Mouse (Mus musculus): ENCODE data around the gene Acsl6. TPM values are rescaled to one million over a fixed set of nuclear protein-coding genes. Genes with fewer than 3 reads are reported as not detected.

Gene Acsl6
- 0.85 and 0.93 TPM in 2 replicates for polyA plus RNA-seq (2012; rRNA removed)

DNA sequence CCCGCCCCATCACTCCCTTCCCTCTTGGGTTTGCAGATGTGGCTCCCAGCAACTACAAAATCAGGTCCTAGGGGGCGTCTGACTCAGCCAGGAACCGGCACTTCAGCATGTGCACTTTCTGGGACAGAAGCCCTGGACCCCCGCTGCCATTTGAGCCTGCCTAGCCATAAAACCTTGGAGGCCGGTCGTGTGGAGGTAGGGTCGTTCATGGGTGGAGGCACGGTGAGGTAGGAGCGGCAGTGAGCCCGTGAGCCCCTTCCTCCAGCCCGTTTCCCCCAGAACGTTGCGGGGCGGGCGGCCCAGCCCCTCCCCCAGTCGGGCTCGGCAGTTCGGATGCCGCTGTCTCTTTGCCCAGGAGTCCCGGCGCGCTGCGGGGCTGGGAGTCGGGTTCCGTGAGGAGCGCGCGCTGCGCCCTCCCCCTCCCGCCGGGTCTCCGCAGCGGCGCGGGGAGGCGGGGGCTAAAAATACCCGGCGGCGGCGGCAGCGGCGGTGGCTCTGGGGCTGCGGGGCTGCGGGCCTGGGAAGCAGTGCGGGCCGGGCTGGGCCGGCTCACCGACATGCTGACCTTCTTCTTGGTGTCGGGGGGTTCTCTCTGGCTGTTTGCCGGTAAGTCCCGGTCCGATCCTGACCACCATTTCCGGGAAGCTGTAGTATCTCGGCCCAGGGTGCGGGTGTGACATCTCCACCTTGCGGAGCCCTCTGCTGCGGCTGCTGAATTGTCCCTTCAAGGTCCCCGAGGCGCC, at the start of gene Acsl6:
Acsl6 (plus strand) TSS at position 71 of the 743 bp plus-strand sequence.

DNA sequence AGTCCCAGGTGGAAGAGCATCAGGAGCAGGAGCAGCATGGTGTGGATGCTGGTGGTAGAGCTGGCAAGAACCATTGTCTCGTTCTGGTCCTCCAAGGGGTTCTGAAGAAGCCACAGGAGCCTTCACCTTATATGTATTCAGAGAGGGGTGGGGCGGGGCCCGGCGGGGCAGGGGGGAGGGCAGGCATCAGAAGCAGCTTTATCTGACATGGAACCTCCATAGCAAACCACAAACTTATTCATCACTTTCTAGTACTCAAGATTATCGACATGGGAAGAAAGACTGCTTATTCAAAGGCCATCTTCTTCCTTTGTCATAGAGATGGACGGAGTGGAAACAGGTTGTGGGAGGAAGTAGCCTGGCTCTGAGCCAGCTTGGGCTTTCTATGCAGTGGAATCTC, 36.4 kb upstream of the Acsl6 start, which contains the start of gene Il3:
Il3 (minus strand) TSS at position 101 of the 400 bp plus-strand sequence.

Other genes starting within 250 kb of the Acsl6 start
- gene Pdlim4, start 234.8 kb upstream of the Acsl6 start, polyA plus RNA-seq (2012; rRNA removed) = 2.2 and 2.7 TPM in 2 replicates
- 1.9 and 2.9 TPM in 2 replicates for gene P4ha2, start 203.7 kb upstream of the Acsl6 start, polyA plus RNA-seq (2012; rRNA removed)
- not detected in 2 replicates for gene Csf2, start 54.1 kb upstream of the Acsl6 start, polyA plus RNA-seq (2012; rRNA removed)
- not detected in 2 replicates for gene Il3, start 36.5 kb upstream of the Acsl6 start, polyA plus RNA-seq (2012; rRNA removed)
- gene Meikin, start 66.9 kb downstream of the Acsl6 start, polyA plus RNA-seq (2012; rRNA removed) = not detected in 2 replicates
- gene Fnip1, start 134.4 kb downstream of the Acsl6 start, polyA plus RNA-seq (2012; rRNA removed) = 2.7 and 3.3 TPM in 2 replicates
- gene Rapgef6, start 219.0 kb downstream of the Acsl6 start, polyA plus RNA-seq (2012; rRNA removed) = 6.2 and 7.5 TPM in 2 replicates

Measured in liver, embryonic 14 days (tissue).